Mouse (Mus musculus): ENCODE measurements around the gene Macf1.
"Not testable (repeated sequence)": the region's sequence is repeated elsewhere in the genome, so short reads cannot be mapped to it uniquely, and the experiment has no call there.

Gene Macf1

DNA sequence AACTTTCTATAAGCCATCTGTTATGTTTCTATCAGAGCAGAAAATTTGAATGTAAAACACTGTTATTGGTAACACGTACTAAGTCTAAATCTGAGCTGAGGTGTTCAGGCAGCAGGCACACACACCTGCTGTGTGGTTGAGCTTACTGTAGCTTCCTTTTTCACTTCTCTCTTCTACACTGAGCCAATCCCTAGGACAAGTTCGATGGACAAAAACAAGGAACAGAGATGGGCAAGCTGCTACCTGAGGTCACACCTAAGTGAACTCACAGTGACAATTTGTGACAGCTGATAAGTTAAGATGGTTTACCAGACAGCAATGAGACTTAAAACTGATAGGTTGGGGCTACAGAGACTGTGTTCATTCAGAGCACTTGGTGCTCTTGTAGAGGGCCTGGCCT lies 125.7 kb downstream of the Macf1 start:
- in situ Hi-C loops (cut with MseI, MboI): no loop called here

DNA sequence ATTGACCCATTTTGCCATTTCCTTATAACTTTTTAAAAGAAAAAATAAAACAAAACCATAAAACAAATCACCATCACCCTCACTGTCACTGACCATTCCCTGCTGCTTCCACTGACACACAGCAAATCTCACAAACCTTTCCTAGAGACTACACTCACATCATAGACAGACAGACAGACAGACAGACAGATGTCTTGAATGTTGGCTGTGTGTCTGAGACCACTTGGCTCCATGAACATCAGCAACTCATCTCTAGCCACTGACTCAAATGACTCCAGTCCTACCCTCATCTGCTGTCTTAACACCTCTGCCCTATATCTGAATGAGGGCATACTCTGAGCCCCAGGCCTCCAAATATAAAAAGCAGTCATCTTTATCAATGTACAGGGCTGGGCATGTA lies 128.9 kb downstream of the Macf1 start:
- in situ Hi-C loops (cut with MseI, MboI): no loop called here

DNA sequence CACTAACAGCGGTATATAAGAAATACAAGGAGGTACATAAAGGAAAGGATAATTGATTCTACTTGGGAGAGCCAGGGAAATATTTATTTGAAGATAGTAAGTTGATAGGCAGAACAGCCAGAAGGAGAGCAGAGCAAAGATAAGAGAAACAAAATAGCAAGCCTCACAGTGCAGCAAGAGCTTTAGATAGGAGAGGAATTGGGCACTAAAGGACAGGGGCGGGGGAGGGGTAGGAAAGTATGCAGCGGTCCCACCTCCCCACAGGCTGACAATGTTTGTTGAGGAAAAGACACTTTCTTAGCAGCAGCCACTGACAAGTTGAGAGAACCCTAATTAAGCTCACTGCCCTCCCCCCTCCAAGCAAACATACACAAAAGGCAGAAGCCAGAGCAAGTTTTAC lies 131.5 kb downstream of the Macf1 start:
- in situ Hi-C loops (cut with MseI, MboI): no loop called here

DNA sequence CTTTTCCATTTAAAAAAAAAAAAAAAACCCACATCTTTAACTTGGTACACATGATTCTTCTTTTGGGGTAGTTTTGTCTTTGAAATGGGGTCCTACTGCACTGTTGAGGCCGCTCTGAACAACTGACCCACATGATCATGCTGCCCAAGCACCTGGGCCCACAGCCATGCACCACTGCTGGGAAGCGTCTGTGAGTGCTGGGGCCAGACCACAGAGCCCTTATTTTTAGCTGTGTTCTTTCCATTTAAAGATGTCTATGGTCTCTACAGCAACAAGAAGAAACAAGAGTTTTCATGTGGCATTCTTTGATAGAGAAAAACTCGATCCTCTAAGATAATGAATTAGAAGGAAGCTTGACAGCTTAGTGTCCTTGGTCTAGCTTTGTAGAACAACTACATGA lies 135.8 kb downstream of the Macf1 start:
- in situ Hi-C loops (cut with MseI, MboI): no loop called here

DNA sequence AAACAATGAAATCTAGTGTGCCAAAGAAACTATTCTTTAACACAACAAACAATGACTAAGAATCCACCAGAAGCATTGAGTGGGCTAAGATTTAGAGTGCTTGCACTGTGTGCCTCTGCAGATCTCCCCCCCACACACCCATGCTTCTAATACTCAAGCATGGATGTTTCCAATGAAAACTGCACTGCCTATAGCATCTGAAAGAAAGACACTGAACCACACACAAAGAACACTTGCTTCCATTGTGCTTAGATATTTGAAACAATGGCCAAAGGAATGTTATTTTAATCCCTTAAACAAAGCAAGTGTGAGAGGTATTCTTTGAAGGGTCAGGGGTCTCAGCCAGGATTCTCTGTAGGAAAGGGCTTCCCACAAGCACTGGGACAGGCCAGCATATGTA lies 140.5 kb downstream of the Macf1 start:
- in situ Hi-C loops (cut with MseI, MboI): no loop called here

DNA sequence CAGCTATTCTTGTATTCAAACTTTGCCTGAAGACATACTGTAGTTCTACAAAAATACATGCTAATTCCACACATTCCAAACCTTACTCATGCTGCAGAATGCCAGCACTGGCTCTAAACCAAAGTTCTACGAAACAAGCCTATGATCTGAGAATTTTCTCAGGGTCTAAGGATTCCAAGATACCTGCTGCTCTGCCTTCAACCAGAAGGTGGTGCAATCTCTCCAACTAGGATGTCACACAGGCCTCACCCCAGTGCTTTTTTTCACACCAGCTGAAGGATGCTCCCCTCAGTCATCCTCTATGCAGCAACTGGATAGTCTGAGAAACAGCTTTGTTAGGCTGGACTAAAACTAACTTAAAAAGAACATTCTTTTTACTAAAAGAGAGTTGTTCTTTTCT lies 148.9 kb downstream of the Macf1 start:
- in situ Hi-C loops (cut with MseI, MboI): loop anchor here in 1 of 2 experiments (5.0 kb wide), 1 partner anchor 52 kb away; no protein-coding TSS in a partner anchor

DNA sequence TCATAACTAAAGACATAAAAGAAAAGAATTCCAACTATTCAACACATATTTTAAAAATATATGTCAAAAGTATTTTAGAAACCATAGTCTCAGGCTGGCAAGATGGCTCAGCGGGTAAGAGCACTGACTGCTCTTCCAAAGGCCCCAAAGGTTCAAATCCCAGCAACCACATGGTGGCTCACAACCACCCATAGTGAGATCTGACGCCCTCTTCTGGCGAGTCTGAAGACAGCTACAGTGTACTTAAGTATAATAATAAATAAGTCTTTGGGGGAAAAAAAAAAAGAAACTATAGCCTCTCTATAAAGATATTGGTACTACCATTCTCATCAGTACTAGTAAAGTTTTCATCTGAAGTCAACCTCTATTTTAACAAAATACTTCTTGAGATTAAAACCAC lies 152.2 kb downstream of the Macf1 start:
- in situ Hi-C loops (cut with MseI, MboI): loop anchor here in 1 of 2 experiments (5.0 kb wide), 1 partner anchor 50 kb away; no protein-coding TSS in a partner anchor

DNA sequence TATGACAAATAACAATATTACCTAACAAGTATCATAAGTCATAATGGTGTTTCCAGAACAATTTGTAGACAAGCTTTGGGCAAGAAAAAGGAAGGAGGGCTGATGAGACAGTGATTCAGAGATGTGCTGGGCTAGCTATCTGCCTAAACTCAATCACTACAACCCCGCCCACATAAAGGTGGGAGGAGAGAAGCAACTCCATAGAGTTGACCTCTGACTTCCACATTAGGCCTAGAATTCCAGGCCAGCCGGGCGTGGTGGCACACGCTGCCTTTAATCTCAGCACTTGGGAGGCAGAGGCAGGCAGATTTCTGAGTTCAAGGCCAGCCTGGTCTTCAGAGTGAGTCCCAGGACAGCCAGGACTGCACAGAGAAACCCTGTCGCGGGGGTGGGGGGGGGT lies 153.2 kb downstream of the Macf1 start:
- in situ Hi-C loops (cut with MseI, MboI): loop anchor here in 1 of 2 experiments (5.0 kb wide), 1 partner anchor 51 kb away; no protein-coding TSS in a partner anchor

DNA sequence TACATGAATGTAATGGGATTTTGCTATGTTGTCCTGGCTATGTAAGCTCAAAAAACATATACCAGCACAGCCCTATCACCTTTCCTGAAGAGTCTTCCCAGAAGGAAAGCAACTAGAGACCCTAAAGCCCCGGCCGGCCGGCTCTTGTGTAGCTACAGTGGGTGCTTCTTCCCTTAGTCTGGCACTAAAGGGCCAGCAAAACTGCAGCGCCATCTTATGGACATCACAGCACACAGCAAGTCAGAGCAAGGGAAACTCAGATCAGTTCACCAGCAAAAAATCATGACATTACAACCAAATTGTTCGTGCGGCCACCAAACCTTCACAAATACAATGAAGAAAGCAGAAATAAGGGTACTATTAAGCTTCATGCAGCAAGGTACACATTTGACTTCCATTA lies 154.9 kb downstream of the Macf1 start:
- in situ Hi-C loops (cut with MseI, MboI): no loop called here

DNA sequence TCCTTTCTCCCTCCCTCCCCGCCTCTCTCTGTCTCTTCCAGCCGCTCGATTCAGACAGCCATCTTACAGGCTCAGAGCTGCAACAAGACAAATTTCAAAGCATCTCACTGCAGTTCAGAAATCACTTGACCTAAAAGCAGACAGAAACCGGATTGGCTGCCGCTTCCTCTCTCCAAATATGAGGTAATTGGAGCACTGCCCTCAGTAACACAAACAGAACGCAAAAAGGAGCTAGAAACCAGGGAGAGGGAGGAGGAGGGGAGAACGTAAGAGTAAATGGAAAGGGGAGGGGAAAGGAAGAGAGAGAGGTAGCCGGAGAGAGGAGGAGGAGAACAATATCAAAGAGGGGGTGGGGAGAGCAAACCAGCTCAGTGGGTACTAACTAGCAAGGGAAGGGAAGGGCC lies 156.6 kb downstream of the Macf1 start:
- in situ Hi-C loops (cut with MseI, MboI): no loop called here

DNA sequence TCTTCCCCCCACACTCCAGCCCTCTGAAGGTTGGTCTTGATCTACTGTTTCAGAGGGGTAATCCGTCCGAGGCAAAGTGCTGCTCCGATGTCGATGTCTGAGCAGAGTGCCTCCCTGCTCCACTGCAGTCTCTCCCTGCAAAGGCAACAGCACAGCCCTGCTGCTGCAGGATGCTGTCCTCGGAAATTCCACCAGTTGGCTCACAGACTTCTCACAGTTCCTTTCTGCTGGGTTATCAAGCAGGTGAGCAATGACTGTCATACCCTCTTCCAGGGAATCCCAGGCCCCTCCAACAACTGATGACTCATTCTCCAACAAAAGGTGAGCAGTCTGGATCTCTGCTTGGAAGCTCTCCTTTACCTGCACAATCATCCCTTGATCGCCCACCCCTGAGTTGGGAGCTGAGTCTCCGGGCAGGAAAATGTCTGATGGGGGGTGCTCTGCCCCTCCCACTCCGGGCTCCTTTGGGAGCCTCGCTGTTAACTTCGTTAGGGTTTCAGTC lies 157.3 kb downstream of the Macf1 start:
- in situ Hi-C loops (cut with MseI, MboI): no loop called here

DNA sequence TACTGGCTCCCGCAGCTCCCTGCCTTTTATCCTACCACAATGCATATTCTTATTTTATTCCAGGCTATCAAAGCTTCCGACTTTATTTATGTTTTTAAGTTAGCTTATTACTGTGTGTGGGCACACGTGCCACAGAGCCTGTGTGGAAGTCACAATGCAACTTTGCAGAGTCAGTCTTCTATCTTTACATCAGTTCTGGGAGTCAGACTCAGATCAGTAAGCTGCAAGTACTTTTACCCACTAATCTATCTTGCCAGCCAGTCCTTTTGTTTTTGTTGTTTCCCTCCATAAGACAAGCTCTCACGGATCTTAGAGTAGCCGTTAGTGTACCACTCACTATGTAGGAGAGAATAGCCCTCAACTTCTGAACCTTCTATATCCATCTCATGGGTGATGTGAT lies 159.4 kb downstream of the Macf1 start:
- in situ Hi-C loops (cut with MseI, MboI): no loop called here

DNA sequence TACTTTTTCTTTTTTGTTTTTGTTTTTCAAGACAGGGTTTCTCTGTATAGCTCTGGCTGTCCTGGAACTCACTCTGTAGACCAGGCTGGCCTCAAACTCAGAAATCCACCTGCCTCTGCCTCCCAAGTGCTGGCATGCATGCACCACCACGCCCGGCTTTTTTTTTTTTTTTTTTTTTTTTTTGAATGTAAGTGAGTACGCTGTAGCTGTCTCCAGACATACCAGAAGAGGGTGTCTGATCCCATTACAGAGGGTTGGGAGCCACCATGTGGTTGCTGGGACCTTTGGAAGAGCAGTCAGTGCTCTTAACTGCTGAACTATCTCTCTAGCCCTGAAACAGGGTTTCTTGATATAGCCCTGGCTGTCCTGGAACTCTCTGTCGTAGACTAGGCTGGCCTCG lies 164.0 kb downstream of the Macf1 start:
- in situ Hi-C loops (cut with MseI, MboI): not testable (repeated sequence)

DNA sequence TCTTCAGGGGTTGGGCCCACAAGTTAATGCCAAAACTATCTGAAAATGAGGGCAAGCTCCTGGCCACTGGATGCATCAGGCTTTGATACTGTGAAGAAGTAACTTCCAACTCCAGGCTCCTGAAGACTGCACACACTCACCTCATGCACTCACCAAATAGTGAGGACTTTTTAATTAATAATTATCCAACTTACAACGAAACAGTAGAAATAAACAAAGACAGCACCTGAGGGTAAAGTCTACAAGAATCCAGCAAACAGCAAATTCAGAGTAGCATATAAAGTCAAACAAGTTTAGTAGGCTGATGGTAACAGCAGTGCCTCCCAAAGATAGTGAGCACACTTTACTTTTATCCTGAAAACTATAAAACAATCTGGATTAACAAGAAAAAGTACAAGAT lies 168.5 kb downstream of the Macf1 start:
- in situ Hi-C loops (cut with MseI, MboI): no loop called here

DNA sequence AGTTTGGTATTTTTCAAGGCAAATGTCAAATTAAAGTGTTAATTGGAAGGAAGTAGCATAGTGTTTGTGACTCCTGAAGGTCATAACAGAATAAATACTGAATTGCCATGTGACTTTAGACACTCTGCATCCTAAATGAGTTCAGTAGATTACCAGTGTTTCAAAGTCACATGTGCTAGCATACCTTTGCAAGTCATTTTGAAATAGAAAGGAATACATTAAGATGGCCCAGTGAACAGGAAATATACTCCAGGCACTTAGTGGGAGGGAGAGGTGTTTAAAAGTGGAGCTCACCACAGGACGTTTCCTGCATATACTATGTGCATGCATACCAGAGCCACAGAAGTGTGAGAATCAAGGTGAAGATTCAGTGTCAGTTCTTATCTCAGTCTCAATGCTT lies 174.0 kb downstream of the Macf1 start:
- in situ Hi-C loops (cut with MseI, MboI): no loop called here

DNA sequence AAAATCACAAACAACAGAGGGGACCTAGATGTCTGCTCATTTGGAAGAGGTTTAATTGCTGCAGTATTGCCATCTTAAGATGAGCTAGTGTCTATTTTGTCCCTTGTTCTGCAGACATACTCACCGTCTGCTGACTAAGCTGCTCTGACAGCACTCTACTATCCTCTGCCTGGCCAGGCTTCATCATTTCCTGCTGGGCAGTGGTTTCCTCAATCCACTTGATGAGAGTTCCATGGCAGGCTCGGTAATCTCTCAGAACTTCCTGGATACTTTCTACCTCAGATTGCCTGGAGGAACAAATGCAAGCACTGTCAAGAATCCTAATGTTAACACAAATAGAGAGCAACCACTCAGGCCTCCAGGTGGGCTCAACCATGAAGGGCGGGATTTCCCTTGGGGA lies 195.1 kb downstream of the Macf1 start:
- in situ Hi-C loops (cut with MseI, MboI): no loop called here

DNA sequence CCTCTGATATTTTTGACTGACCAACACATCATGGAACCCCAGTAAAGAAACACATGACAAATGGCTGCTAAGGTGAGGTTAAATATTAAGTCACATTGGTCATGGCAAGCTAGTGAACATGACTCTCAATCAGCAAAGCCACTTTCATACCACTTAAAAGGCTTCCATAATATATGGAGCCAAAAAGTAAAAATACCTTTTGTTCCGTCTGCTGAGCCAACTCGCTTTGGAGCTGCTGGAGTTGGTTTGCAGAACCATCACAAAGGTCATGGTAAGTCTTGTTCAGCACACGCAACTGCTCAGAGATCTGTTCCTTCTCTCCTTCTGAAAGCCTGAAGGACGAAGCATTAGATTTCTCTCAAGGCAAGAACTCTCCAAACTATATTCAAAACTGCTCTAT lies 204.2 kb downstream of the Macf1 start:
- in situ Hi-C loops (cut with MseI, MboI): no loop called here

DNA sequence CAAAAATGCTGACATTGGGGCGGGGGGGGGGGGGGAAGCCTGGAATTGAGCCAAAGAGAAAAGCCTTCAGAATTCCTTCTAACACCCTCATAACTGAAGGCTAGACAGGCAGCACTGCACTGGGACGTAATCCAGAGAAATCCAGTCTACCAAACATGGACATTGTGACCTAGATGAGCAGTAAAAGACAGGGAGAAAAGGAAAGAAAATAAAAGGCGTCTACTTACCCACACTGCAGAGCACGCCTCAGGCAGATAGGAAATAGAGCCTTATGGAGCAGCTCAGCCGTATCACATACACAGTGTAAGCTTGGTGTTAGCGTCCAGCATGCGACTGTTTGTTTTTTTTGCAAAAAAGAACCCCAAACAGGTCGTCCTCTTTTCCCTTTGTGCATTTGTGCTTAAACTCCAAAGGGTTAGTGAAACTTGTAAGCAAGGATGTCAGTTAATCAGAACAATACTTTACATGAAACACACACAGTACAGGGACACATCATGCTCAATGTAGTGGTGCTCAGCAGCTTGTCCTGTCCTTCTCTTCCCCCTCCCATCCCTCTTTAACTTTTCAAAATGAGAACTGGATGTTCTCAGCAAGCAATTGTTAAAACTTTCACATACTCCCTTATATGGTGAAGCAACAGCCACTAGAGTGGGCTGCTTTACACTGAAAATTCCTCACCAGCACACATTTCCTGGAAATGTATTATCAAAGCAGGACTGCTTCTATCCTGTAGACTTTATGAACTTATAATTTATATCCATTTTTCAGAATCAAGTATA lies 205.3 kb downstream of the Macf1 start:
- in situ Hi-C loops (cut with MseI, MboI): no loop called here

DNA sequence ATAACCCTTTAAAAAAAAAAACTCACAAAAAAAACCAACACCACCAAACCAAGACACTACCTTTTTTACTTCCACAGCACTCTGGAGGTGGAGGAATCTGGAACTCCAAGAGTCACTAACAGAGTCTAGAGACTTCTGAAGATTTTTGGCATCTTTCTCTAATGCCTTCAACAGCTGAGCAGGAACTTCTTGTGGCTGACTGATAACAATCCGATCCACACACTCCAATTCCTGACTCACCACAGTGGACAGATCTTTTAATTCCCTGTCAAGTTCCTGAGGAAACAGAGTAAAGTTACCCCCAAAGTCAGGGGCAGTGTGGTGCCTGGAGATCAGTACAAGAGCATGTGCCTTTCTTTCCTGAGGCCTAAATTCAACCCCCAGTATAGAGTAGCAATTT lies 218.4 kb downstream of the Macf1 start:
- in situ Hi-C loops (cut with MseI, MboI): no loop called here

DNA sequence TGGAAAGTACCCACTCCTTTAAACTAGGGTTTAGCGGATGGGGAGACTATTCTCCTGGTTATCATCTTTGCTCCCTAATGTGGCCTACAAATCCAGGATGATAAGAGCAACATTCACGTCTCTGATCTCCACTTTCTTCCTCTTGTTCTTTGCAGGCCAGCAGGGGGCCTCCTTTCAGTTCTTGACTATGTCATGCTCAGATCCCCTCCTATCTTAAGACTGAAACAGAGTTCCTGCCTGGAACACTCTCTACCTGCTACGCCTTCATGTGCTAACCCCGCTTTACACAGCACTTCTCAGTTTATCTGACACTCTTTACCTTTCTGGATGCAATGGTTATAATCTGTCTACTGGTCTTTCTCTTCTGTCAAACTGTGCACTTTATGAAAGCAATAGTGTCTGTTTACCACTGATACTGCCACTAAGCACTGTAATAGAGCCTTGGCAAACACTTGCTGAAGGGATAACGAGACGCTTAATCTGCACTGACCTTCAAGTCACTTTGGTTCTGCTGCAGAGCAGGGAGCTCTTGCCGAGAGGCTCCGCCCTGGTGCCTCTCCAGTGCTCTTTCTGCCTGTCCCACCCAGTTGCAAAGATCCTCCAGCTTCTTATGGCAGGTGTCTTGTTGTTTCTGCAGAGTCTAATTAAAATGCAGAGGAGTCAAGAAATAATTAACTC lies 223.4 kb downstream of the Macf1 start:
- in situ Hi-C loops (cut with MseI, MboI): no loop called here

DNA sequence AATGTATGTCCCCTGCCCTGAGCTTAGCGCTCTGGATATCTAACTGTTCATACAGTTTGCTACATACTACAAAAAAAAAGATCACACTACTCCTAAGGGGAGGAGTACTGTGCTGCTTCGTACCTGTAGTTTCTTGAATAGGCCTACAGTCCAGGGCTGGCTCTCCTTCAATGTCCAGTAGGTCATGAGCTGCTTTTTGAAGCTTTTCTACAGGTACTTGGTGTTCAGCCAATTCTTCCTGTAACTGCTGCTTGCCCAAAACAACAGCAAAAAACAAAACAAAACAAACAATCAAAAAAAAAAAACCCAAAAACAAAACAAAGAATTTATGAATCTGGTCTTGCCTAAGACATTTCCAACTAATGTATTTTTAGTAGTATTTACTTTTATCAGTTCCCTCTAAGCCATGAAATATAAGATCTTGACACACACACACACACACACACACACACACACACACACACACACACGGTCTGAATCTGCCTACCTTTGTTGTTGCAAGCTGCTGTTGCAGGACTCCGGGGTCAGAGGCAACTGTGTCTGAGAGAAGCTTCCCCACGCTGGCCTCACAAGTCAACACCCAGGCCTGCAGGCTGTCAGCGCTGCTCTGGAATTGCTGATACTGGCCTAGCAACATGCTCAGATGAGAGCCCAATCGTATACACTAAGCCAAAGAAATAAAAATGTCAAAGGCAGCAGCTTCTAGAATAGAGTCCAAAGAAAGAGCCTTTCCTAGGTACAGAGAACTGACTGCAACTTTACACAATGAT lies 229.1 kb downstream of the Macf1 start:
- in situ Hi-C loops (cut with MseI, MboI): no loop called here

DNA sequence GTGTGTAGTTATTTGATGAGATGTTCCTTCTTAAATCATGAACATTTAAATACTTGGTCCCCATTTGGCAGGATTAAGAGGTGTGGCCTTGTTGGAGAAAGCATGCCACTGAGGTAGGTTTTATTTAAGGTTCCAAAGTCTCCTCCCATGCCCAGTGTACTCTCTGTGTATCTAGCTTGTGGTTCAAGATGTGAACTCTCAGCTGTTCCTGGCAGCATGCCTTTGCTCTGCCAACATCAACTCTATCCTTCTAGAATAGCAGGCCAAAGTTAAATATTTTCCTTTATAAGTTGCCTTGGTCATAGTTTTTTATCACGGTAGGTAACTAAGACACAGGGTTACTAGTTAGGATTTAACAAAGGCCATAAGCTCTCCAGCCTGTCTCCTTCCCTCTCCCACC lies 230.4 kb downstream of the Macf1 start:
- in situ Hi-C loops (cut with MseI, MboI): no loop called here
